Mouse (Mus musculus) liver, adult 2 months (tissue): Measurements from ENCODE around the gene Stk24. TPM values are rescaled to one million over a fixed set of nuclear protein-coding genes. Genes with fewer than 3 reads are reported as not detected.

Source experiments
- DNase-seq: peaks from one replicate; pipeline ENCODE4 v3.0.0-alpha.2; 2011; ENCODE audit warnings: low read depth, low spot score; ENCODE audit errors: extremely low read depth
- H3K27ac ChIP-seq: fragments of 200-500 bp; replicated peaks from 2 replicates; pipeline ENCODE4 v1.5.1; 2012; ENCODE audit warnings: low read depth, mild to moderate bottlenecking, control low read depth, inconsistent platforms, low read length; ENCODE audit not compliant: insufficient read depth
- H3K27me3 ChIP-seq: fragments of 200-500 bp; 2 replicates; pipeline ENCODE4 v1.6.1; 2012; ENCODE audit warnings: mild to moderate bottlenecking, moderate library complexity, low read length, inconsistent platforms; ENCODE audit not compliant: control insufficient read depth, insufficient read depth
- H3K36me3 ChIP-seq: fragments of 200-500 bp; 2 replicates; pipeline ENCODE4 v1.6.1; 2012; ENCODE audit warnings: low read length, inconsistent platforms; ENCODE audit not compliant: control insufficient read depth, insufficient read depth
- H3K4me1 ChIP-seq: fragments of 200-500 bp; 2 replicates; pipeline ENCODE4 v1.6.1; 2011; ENCODE audit warnings: low read length; ENCODE audit not compliant: control insufficient read depth, insufficient read depth
- H3K4me3 ChIP-seq: fragments of 200-500 bp; 2 replicates; pipeline ENCODE4 v1.5.1; 2011; ENCODE audit warnings: low read depth, mild to moderate bottlenecking, control low read depth, low read length, moderate library complexity; ENCODE audit not compliant: insufficient read depth
- H3K79me2 ChIP-seq: fragments of 200-500 bp; 2 replicates; pipeline ENCODE4 v1.6.1; 2012; ENCODE audit warnings: inconsistent platforms, mild to moderate bottlenecking, low read length, moderate library complexity; ENCODE audit not compliant: control insufficient read depth, insufficient read depth
- H3K9ac ChIP-seq: fragments of 200-500 bp; 2 replicates; pipeline ENCODE4 v1.6.1; 2012; ENCODE audit warnings: low read depth, mild to moderate bottlenecking, control low read depth, inconsistent platforms, low read length
- CTCF ChIP-seq: fragments of 200-500 bp; IDR thresholded peaks from 2 replicates; pipeline ENCODE4 v1.5.1; 2011; ENCODE audit warnings: low read depth, low read length, control low read depth
- POLR2A ChIP-seq: fragments of 200-500 bp; IDR thresholded peaks from 2 replicates; pipeline ENCODE4 v1.6.1; 2011; ENCODE audit warnings: low read length, control low read depth; ENCODE audit not compliant: insufficient read depth; ENCODE audit errors: extremely low read depth
- WGBS: fragments of 180-500 bp; shearing (Covaris S2); methylation state at CpG from one replicate; pipeline ENCODE4 v1.1.7; 2018; 5-methylcytosine and 5-hydroxymethylcytosine counted together
- polyA plus RNA-seq: library from polyadenylated mRNA; depleted of rRNA; stranded (reverse); fragments of >200 nt; gene quantifications from 2 replicates; pipeline ENCODE4 v1.2.3, GENCODE M21; 2012
- total RNA-seq: library from RNA; depleted of rRNA; stranded (reverse); fragments of >200 nt; gene quantifications from 2 replicates; pipeline ENCODE4 v1.2.3, GENCODE M21; 2014

Stk24 gene
- total and polyA plus RNA-seq, 2 experiments, result 9.3 to 10.1 TPM

GRCm38 (mm10) chr14:121406943-121407342 is 27.1 kb upstream of the Stk24 start:
- Histone ChIP-seq H3K4me3 (no peak overlapping the region), H3K9ac (no peak overlapping the region), H3K79me2 (no peaks in the 10 kb centered on the region), H3K4me1 (no peaks in the 10 kb centered on the region), H3K27me3 (no peaks in the 10 kb centered on the region), H3K36me3 (no peaks in the 10 kb centered on the region), H3K27ac (no peak overlapping the region)
- 95% methylated on average over 7 of the region's 7 CpGs for WGBS
- no peak for DNase-seq
- TF ChIP-seq CTCF (no peak), POLR2A (no peak)

- H3K4me3 ChIP-seq, result no peak overlapping the region
- DNase-seq, result no peak
- 66% methylated on average over 15 of the region's 15 CpGs for WGBS
Measured at GRCm38 (mm10) chr14:121405546-121405945, 25.7 kb upstream of the Stk24 start.

GRCm38 (mm10) chr14:121405120-121405519 is 25.3 kb upstream of the Stk24 start:
- Histone ChIP-seq H3K4me1 (no peaks in the 10 kb centered on the region), H3K36me3 (no peaks in the 10 kb centered on the region), H3K4me3 (no peak overlapping the region), H3K27me3 (no peaks in the 10 kb centered on the region), H3K9ac (no peak overlapping the region), H3K27ac (no peak overlapping the region), H3K79me2 (no peaks in the 10 kb centered on the region)
- no peak for DNase-seq
- 63% methylated on average over 13 of the region's 13 CpGs for WGBS
- no peak for TF ChIP-seq CTCF
- no peak for TF ChIP-seq POLR2A

More at GRCm38 (mm10) chr14:121405546-121405945, 25.7 kb upstream of the Stk24 start:
- Histone ChIP-seq H3K27ac (no peak overlapping the region), H3K36me3 (no peaks in the 10 kb centered on the region), H3K4me1 (no peaks in the 10 kb centered on the region), H3K27me3 (no peaks in the 10 kb centered on the region), H3K9ac (no peak overlapping the region), H3K79me2 (no peaks in the 10 kb centered on the region)
- TF ChIP-seq POLR2A (no peak), CTCF (no peak)

GRCm38 (mm10) chr14:121399676-121400075 is 19.9 kb upstream of the Stk24 start:
- no peak for DNase-seq
- WGBS, result 96% methylated on average over 6 of the region's 6 CpGs

GRCm38 (mm10) chr14:121397471-121397870 is 17.7 kb upstream of the Stk24 start:
- H3K36me3 ChIP-seq, result no peaks in the 10 kb centered on the region
- no peaks in the 10 kb centered on the region for H3K79me2 ChIP-seq
- H3K4me1 ChIP-seq, result no peaks in the 10 kb centered on the region
- H3K27me3 ChIP-seq, result no peaks in the 10 kb centered on the region
- H3K9ac ChIP-seq, result no peak overlapping the region
- WGBS, result 81% methylated on average over 1 of the region's 1 CpGs
- TF ChIP-seq POLR2A (no peak), CTCF (no peak)
- H3K4me3 ChIP-seq, result no peak overlapping the region
- DNase-seq, result no peak
- no peak overlapping the region for H3K27ac ChIP-seq

More at GRCm38 (mm10) chr14:121399676-121400075, 19.9 kb upstream of the Stk24 start:
- Histone ChIP-seq H3K4me3 (no peak overlapping the region), H3K79me2 (no peaks in the 10 kb centered on the region), H3K27me3 (no peaks in the 10 kb centered on the region), H3K4me1 (no peaks in the 10 kb centered on the region), H3K36me3 (no peaks in the 10 kb centered on the region), H3K27ac (no peak overlapping the region), H3K9ac (no peak overlapping the region)
- TF ChIP-seq CTCF, result no peak
- TF ChIP-seq POLR2A, result no peak

- no peak overlapping the region for H3K9ac ChIP-seq
- 94% methylated on average over 4 of the region's 4 CpGs for WGBS
- H3K27me3 ChIP-seq, result no peaks in the 10 kb centered on the region
- H3K79me2 ChIP-seq, result no peaks in the 10 kb centered on the region
- no peaks in the 10 kb centered on the region for H3K36me3 ChIP-seq
- no peak overlapping the region for H3K4me3 ChIP-seq
- TF ChIP-seq POLR2A (no peak), CTCF (no peak)
- no peak overlapping the region for H3K27ac ChIP-seq
- peaks cover 3% of the 10 kb centered on the region for H3K4me1 ChIP-seq
- DNase-seq, result no peak
Measured at GRCm38 (mm10) chr14:121395125-121395524, 15.3 kb upstream of the Stk24 start.
